Mouse (Mus musculus) testis, postnatal 14 days (tissue): ENCODE results near the gene Tshz2.
"Not testable (repeated sequence)": the region's sequence is repeated elsewhere in the genome, so short reads cannot be mapped to it uniquely, and the experiment has no call there.

Source experiments
- DNase-seq: peaks from one replicate; pipeline ENCODE4 v3.0.0; 2021; ENCODE audit warnings: low spot score

Gene Tshz2

GRCm38 (mm10) chr2:169758120-169758519, 125.3 kb downstream of the Tshz2 start:
- no peak for DNase-seq

- DNase-seq: no peak
Observed at GRCm38 (mm10) chr2:169760117-169760516, 127.3 kb downstream of the Tshz2 start.

GRCm38 (mm10) chr2:169761726-169762125, 128.9 kb downstream of the Tshz2 start:
- no peak for DNase-seq

GRCm38 (mm10) chr2:169762301-169762700, 129.5 kb downstream of the Tshz2 start:
- DNase-seq: no peak

DNA sequence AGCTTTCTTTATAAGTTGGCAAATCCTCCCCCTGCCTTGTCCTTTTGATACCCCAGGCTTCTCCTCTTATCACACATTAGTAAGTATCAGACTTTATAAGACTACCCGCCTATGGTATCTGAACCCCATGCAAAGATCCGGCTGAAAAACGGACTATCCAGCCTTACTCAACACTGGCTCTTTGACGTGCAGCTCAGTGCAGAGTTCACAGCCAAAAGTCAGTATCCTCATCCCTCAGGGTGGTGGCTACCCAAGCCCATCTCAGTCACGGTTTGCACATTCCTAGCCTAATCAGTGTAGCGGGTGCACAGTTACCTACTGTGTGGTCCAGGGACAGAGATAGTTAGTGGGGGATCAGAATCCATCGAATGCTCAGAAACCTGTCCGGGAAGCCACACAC, 130.9 kb downstream of the Tshz2 start:
- DNase-seq: no peak

- DNase-seq: no peak
Observed at GRCm38 (mm10) chr2:169766247-169766646, 133.4 kb downstream of the Tshz2 start.

DNA sequence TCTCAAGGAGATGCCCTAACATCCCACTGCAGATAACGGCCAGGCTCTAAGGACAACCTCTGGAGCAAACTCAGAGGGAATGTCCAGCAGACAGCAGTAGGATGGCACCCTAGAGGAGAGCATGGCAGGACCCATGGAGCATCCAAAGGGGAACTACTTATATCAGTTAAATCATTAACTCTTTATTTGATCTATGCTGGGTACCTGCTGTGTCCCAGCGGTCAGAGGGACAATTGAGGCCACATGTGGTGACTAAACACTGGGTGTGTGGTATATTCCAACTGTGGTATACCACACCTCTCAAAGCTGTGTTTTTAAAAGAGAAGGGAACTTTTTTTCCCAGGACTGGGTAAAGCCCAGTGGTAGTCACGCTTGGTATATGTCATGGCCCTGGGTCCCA, 134.5 kb downstream of the Tshz2 start:
- no peak for DNase-seq

GRCm38 (mm10) chr2:169775078-169775477, 142.3 kb downstream of the Tshz2 start:
- no peak for DNase-seq

- no peak for DNase-seq
Observed at GRCm38 (mm10) chr2:169777242-169777641, 144.4 kb downstream of the Tshz2 start.

DNA sequence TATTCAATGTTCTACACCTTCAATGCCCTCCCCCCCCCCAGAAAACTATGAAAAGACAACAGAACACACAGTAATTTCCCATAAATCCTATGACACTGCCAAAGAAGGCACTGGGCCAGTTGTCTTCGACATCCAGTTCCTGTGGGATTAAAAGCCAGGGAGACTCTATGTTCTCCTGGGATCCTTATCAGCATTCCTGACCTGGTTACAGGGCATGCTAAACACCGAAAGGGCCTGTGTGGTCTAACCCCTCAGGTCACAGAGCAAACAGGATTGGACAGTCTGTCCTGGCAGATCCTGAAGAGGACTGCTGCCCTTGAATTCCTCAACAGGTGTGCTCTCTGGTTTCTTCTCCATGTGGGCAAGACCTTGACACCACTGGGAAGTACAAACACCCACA, 145.0 kb downstream of the Tshz2 start:
- DNase-seq: peak; percentile 44

GRCm38 (mm10) chr2:169778740-169779345, 146.0 kb downstream of the Tshz2 start:
- DNase-seq: no peak

GRCm38 (mm10) chr2:169781671-169782070, 148.9 kb downstream of the Tshz2 start:
- DNase-seq: not testable (repeated sequence)

DNA sequence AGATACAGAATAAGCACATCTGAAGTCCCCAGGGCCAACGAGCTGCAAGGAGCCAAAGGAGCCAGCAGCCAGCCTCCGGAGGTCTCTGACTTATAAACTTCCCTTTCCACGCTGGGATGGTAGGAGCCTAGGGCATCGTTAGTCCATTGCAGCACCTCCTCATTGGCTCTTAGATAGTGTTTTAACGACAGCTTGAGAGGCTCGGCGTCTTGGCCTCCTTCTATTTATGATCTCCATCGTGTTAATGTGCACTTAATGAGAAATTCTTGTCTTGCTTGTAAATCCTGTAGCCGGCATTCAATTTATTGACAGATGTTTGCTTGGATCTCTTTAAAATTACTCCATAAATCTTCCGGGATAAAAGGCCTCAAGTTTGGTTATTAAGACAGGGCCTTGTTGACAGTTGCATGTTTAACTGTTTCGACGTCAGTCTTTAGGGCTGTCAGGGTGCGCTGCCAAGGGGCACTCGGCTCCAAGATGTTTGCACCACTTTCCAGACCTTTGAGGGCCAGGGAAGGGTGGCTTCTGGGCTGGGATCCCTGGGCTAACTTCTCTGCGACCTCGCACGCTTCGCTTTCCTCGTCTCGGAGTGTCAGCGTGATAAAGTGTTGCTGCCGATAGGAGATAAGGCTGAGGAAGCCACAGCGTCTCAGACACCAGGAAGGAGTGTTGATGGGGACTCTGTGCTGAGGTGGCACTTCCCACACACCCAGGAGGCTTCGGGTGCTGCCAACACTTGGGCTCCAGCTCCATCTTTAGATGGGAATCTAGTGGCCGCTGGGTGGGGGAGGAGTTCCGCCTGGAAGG, 150.3 kb downstream of the Tshz2 start:
- DNase-seq: no peak

DNA sequence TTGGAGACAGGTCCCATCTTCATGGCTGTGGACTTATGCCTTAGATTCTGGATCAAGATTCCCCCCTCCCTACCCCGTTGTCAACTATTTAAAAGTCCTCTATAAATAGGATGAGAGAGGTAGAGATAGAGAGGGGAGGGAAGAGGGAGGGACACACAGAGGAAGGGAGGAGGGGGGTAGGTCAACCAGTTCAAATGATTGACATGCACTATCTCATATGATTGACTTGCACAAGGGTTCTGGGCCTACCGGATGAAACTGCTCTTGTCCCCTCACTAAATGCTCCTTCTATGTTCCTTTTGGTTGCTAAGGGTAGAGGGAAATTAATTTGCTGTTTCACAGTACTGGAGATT, 150.8 kb downstream of the Tshz2 start:
- DNase-seq: no peak

DNA sequence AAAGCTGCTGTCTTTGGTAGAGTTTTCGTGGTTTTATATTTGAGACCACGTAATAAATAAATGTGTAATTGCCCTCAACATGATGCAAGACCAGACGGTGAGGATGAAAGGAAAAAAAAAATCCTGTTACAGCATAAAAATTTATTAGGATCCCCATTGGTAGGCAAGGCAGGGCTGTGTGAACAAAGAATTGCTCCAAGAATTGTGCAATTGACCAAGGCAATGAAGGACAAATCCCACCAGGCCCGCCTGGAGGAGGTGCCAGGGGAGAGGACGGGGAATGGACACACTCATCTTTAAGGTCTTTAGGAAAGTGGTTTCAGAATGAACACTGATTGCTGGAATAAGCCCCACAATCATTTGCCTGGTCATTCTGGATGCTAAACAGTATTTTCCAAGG, 154.6 kb downstream of the Tshz2 start:
- DNase-seq: no peak

- DNase-seq: no peak
Observed at GRCm38 (mm10) chr2:169787906-169788305, 155.1 kb downstream of the Tshz2 start.

DNA sequence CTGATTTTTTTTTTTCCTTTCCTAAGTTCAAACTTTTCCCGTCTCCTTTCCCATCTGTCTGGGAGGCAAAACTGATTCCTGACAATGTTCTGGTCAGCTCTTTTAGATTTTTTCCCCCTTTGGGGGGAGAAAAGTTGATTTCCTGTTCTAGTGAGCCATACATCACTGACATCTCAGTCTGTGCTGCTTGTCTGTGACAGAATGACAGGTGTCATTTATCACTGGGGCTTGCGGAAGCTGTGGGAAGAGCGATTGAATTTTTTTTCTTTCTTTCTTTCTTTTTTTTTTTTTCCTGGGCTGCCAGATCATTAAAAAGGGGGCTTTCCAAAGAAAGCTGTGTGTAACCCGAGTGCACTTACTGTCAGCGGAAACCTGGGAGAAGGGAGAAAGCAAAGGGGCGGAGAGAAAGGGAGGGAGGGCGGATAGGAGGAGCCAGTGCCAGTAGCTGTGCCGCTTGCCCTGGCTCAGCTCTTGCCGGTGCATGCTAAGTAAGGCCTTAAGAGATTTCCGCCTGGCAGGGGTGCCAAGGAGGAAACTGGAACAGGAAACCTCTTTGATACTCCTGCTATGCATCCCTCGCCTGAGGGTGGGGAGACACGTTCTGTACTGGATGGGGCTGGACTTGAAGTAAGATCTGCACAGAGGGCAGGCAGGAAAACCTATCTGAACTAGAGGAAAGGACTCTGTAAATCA, 157.8 kb downstream of the Tshz2 start:
- DNase-seq: peak; percentile 48

- no peak for DNase-seq
Observed at GRCm38 (mm10) chr2:169792706-169793105, 159.9 kb downstream of the Tshz2 start.

DNA sequence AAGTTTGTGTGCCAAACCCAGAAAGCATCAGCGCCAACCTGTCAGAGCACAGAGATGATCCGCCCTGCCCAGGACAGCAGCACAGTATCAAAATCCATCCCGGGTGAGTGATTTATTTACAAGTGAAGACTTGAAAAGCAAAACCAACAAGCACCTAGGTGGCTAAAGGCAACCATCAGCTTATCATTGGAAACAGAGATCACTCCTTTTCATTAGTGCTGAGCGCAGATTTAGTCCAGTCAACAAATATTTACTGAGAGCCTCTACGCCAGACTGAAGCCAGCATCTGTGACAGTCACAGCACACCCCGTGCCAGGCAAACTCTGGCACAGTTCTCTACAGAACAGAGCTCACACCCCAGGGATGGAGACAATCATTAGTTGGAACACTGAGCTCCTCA, 169.4 kb downstream of the Tshz2 start:
- no peak for DNase-seq

- DNase-seq: no peak
Observed at GRCm38 (mm10) chr2:169804380-169804779, 171.6 kb downstream of the Tshz2 start.

GRCm38 (mm10) chr2:169805545-169805944, 172.7 kb downstream of the Tshz2 start:
- peak; percentile 41 for DNase-seq

DNA sequence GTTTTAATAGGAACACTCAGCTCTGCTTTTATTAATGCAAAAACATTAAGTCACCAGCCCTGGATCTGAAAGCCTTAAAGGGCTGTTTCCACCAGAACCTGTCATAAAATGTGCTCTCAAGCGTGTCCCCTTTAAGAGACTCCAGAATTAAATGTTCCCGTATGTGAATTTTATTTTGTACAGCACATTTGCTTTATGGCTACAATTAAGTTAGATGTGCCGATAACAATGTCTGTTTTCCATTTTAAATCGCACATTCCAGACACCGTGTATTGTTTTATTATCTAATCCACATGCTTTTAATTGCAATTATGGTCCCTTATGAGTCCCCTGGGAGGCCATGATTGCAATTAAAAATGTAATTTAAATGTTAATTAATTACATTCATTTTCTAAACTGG, 178.8 kb downstream of the Tshz2 start:
- no peak for DNase-seq

DNA sequence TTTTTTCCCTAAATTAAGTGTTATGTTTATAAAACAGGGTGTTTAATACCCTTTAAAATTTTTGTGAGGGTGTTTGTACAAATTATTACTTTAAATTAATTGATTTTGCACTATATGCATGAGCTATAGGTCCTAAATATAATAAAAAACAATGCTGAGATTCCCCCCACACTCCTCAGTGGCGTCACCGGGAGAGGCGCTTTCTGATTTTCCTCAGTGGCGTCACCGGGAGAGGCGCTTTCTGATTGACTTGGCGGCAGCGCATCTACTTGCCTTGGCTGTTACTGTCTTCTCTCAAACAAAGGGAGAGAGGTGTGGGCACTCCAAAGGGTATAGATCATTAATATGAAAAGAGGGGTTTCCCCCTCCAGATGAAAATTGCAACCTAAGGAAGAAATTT, 179.2 kb downstream of the Tshz2 start:
- DNase-seq: no peak
